Mouse (Mus musculus) limb, embryonic 12.5 days (tissue): ENCODE results near the gene Stambp. TPM values are rescaled to one million over a fixed set of nuclear protein-coding genes. Genes with fewer than 3 reads are reported as not detected.
A peak's percentile ranks its signal among the peaks of the same experiment; 100 is the strongest.

ENCODE experiments used
- ATAC-seq: fragments of 200-750 bp; cut with Nextera tagmentation; 2 replicates; pipeline ENCODE4 v1.8.0; 2017; ENCODE audit warnings: low read depth, moderate TSS enrichment; ENCODE audit not compliant: insufficient number of reproducible peaks, insufficient read depth, low FRiP score, low TSS enrichment
- H3K27ac ChIP-seq: fragments of 300-500 bp; sonication (generic); 2 replicates; pipeline ENCODE4 v1.5.1; 2016; ENCODE audit warnings: mild to moderate bottlenecking, moderate library complexity
- H3K27me3 ChIP-seq: fragments of 300-500 bp; sonication (generic); 2 replicates; pipeline ENCODE4 v1.6.1; 2016; ENCODE audit warnings: mild to moderate bottlenecking, moderate library complexity
- H3K36me3 ChIP-seq: fragments of 300-500 bp; sonication (generic); 2 replicates; pipeline ENCODE4 v1.6.1; 2016; ENCODE audit warnings: mild to moderate bottlenecking, moderate library complexity
- H3K4me1 ChIP-seq: fragments of 300-500 bp; sonication (generic); replicated peaks from 2 replicates; pipeline ENCODE4 v1.6.1; 2016
- H3K4me2 ChIP-seq: fragments of 300-500 bp; sonication (generic); 2 replicates; pipeline ENCODE4 v1.6.1; 2016; ENCODE audit warnings: mild to moderate bottlenecking, moderate library complexity
- H3K4me3 ChIP-seq: fragments of 300-500 bp; sonication (generic); replicated peaks from 2 replicates; pipeline ENCODE4 v1.5.1; 2016; ENCODE audit warnings: mild to moderate bottlenecking
- H3K9ac ChIP-seq: fragments of 300-500 bp; sonication (generic); replicated peaks from 2 replicates; pipeline ENCODE4 v1.6.1; 2016; ENCODE audit warnings: mild to moderate bottlenecking, moderate library complexity
- H3K9me3 ChIP-seq: fragments of 300-500 bp; sonication (generic); 2 replicates; pipeline ENCODE4 v1.6.1; 2016; ENCODE audit warnings: mild to moderate bottlenecking, moderate library complexity
- whole genome bisulfite sequencing: fragments of 180-500 bp; shearing (Covaris S2); methylation state at CpG from one replicate; pipeline ENCODE4 v1.1.7; 2016; 5-methylcytosine and 5-hydroxymethylcytosine counted together
- polyA plus RNA-seq: library from polyadenylated mRNA; unstranded; fragments of >200 nt; fragmentation: Nextera tagmentation; extraction: Ambion mirVana; gene quantifications from 2 replicates; pipeline ENCODE4 v1.2.1, GENCODE M21; 2016

The Stambp gene
- polyA plus RNA-seq, 1 experiment from 2014 or later: 19.2 TPM

DNA sequence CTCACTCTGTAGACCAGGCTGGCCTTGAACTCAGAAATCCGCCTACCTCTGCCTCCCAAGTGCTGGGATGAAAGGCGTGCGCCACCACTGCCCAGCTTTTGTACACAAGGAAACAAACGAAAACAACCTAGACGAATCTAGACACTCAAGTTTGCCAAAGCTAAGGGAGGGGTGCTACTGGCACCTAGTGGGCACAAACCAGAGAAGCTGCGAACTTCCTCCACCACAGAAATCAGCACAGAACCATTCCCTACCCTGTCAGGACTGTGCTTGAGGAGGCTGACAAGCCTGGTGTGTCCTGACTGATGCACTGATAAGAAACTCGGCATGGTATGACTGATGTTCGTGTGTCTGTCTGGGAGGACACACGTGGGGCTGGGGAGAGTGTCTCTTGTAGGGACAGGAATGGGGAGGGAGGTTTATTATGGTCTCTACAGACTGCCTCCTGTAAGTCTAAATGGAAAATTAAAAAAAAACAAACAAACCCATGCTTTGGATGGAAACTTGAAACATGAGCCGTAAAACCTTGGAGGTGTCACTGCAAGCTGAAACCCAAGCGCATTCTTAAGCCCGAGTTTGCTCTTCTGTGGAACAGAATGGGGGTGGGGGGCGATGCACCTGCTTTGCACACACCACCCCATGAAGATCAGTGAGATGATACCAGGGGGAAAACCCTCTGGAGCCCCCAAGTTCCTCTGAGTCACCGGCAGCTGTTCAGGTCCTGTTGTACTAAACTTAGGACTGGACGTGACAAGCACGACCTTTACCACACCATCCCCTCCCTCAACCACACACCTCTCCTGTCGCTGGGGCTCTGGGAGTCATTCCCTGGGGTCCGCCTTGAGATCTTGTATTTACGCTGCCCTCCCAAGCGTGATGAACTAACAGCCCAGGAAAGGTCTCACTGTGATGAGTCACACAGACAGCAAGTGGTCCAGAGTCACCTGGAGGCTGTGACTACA, 3.3 kb downstream of the Stambp start:
- no peak overlapping the region for H3K4me3 ChIP-seq
- no peak overlapping the region for H3K27ac ChIP-seq
- no peak for ATAC-seq
- H3K4me2 ChIP-seq: no peak overlapping the region
- WGBS: 73% methylated on average over 20 of the region's 20 CpGs
- no peaks in the 10 kb centered on the region for H3K27me3 ChIP-seq
- H3K36me3 ChIP-seq: peaks cover 30% of the 10 kb centered on the region
- H3K4me1 ChIP-seq: peaks cover 13% of the 10 kb centered on the region
- H3K9me3 ChIP-seq: no peaks in the 10 kb centered on the region
- H3K9ac ChIP-seq: no peak overlapping the region

DNA sequence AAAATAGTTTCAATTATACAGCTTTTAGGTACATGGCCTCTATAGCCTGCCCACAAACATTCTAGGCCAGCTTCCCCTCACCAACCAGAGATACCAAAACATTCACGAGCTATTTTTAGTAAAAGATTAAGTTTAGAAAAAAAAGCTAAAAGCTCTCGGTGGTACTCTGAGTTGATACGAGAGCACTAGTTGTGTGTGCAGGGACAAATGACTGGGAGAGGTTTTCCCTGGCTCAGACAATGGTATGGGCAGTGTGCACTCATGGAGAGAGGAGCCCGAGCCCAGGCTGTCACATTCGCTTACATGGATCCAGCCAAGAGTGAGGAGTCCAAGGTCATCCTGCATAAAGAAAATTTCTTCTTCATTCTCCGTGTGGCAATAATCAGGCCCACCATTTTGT, 16.6 kb downstream of the Stambp start:
- no peak overlapping the region for H3K4me3 ChIP-seq
- no peaks in the 10 kb centered on the region for H3K4me1 ChIP-seq
- ATAC-seq: no peak
- WGBS: 88% methylated on average over 6 of the region's 6 CpGs
- H3K27me3 ChIP-seq: no peaks in the 10 kb centered on the region
- no peak overlapping the region for H3K4me2 ChIP-seq
- H3K36me3 ChIP-seq: peaks cover 71% of the 10 kb centered on the region
- H3K27ac ChIP-seq: no peak overlapping the region
- no peak overlapping the region for H3K9ac ChIP-seq
- H3K9me3 ChIP-seq: no peaks in the 10 kb centered on the region

DNA sequence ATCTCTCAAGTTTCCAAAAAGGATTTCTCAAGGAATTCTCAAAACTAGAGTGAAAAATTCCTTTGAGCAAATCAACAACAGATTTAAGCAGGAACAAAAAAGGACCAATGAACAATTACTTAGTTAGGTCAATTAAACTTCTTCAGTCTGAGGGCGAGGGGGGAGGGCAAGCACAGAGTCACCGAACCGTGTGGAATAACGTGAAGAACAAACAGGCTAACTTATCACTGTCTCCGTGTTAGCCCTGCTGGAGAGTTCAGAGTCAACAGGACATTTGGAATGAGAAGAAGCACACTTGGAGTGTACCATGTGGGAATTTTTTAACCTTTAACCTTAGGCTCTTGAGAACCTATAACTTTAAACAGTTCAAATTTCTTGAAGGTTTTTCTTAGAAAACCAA, 24.2 kb downstream of the Stambp start:
- Histone ChIP-seq H3K27ac (no peak overlapping the region), H3K36me3 (peaks cover 44% of the 10 kb centered on the region), H3K9me3 (no peaks in the 10 kb centered on the region), H3K27me3 (no peaks in the 10 kb centered on the region), H3K4me3 (no peak overlapping the region), H3K4me1 (no peaks in the 10 kb centered on the region), H3K4me2 (no peak overlapping the region), H3K9ac (no peak overlapping the region)
- ATAC-seq: no peak
- 70% methylated on average over 5 of the region's 5 CpGs for WGBS

DNA sequence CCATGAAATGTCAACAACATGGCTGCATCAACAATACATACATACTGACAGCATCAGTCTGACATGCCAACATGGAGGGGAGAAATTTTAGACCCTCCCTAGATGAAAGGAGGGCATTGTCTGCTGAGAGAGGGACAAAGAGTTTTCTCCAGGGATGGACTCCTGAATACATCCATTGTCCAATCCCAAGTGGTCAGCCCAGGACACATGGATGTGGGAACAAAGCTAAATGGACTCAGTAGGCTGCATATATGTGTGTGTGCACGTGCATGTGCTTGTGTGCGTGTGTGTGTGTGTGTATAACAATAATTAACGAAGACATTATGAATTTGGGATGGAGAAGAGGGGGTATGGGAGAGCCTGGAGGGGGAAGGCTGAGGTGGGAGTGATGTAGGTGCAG, 26.8 kb downstream of the Stambp start:
- H3K27me3 ChIP-seq: no peaks in the 10 kb centered on the region
- WGBS: 82% methylated on average over 3 of the region's 3 CpGs
- H3K4me3 ChIP-seq: no peak overlapping the region
- no peaks in the 10 kb centered on the region for H3K4me1 ChIP-seq
- H3K4me2 ChIP-seq: no peak overlapping the region
- H3K9me3 ChIP-seq: no peaks in the 10 kb centered on the region
- no peak overlapping the region for H3K9ac ChIP-seq
- no peak for ATAC-seq
- no peak overlapping the region for H3K27ac ChIP-seq
- peaks cover 42% of the 10 kb centered on the region for H3K36me3 ChIP-seq

DNA sequence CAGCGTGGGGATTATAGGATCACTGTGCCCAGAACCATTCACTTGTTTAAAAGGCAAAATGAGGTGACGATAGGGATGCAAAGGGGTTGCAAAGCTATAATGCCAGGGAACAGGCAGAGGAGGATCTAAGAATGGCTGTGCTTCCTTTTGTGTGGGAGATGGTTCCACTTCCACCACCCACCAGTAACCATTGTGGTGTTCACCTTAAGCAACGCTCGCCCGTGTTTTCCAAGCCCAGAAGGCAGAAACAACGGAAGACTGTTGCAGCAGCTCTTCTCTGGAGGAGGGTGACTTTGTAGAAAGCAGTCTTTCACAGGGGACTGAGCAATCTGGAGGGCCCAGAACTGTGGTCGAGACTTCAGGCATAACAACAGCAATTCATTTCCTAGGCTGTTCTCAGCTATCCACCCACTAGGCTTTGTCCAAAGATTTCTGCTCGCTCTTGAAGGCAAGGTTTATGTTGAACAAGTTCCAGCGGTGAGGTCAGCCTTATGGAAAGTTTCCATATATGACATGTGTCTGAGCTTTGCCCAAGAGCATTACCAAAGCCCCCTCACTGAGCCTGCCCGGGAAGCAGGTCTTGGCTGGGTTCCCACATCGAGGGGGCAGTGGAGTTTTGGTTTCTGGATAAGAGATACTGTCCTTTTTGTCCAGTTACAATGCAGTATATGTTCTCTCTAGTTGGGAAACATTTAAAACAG, 30.6 kb downstream of the Stambp start:
- Histone ChIP-seq H3K4me2 (no peak overlapping the region), H3K36me3 (peaks cover 30% of the 10 kb centered on the region), H3K4me3 (no peak overlapping the region), H3K9me3 (no peaks in the 10 kb centered on the region), H3K27ac (0 out of 2 replicates have a peak overlapping the region, but pooled peaks have one; percentile 46), H3K27me3 (no peaks in the 10 kb centered on the region), H3K4me1 (no peaks in the 10 kb centered on the region; the same call in 1 of the 2 replicates), H3K9ac (no peak overlapping the region)
- ATAC-seq: no peak
- 79% methylated on average over 11 of the region's 11 CpGs for WGBS

DNA sequence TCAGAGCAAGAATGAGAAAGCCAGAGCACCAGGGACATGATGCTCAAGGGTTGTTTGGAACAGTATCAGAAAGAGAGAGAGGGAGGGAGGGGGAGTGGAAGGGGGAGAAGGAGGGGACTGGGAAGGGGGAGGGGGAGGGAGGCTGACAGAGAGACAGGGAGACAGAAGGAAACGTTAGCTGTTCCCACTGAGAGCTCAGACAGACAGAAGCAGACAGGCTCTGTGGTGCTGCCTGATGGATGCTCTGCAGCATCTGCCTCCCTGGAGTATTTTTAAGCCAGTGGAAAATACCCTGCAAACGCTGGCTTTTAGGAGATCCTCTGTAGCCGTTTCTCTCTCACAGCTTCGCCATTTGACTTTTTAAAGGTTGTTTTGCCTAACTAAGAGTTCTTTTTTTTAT, 32.5 kb downstream of the Stambp start:
- Histone ChIP-seq H3K36me3 (peaks cover 11% of the 10 kb centered on the region), H3K4me1 (peaks cover 6% of the 10 kb centered on the region; the same call in 1 of the 2 replicates), H3K27me3 (no peaks in the 10 kb centered on the region), H3K9me3 (no peaks in the 10 kb centered on the region), H3K9ac (no peak overlapping the region), H3K4me3 (no peak overlapping the region), H3K4me2 (no peak overlapping the region), H3K27ac (0 out of 2 replicates have a peak overlapping the region, but pooled peaks have one; percentile 2)
- WGBS: 44% methylated on average over 4 of the region's 4 CpGs
- ATAC-seq: no peak

DNA sequence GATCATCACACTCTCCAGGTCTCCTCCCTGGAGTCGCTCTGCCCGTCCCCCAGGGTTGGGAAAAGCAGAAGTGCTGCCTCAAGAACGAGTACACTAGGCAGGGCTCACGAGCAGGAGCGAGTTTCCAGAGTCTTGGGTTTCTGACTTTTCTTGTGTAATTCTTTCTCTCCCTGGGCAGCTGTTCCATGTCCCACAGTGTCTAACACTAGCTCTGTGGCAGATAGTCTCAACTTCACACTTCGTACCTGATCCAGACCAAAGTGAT, 35.8 kb downstream of the Stambp start:
- Histone ChIP-seq H3K27ac (0 out of 2 replicates have a peak overlapping the region, but pooled peaks have one; percentile 41), H3K27me3 (no peaks in the 10 kb centered on the region), H3K4me1 (peaks cover 6% of the 10 kb centered on the region; the same call in 1 of the 2 replicates), H3K9me3 (no peaks in the 10 kb centered on the region), H3K4me3 (no peak overlapping the region), H3K9ac (no peak overlapping the region), H3K4me2 (no peak overlapping the region), H3K36me3 (no peaks in the 10 kb centered on the region)
- 42% methylated on average over 6 of the region's 6 CpGs for WGBS
- ATAC-seq: no peak

DNA sequence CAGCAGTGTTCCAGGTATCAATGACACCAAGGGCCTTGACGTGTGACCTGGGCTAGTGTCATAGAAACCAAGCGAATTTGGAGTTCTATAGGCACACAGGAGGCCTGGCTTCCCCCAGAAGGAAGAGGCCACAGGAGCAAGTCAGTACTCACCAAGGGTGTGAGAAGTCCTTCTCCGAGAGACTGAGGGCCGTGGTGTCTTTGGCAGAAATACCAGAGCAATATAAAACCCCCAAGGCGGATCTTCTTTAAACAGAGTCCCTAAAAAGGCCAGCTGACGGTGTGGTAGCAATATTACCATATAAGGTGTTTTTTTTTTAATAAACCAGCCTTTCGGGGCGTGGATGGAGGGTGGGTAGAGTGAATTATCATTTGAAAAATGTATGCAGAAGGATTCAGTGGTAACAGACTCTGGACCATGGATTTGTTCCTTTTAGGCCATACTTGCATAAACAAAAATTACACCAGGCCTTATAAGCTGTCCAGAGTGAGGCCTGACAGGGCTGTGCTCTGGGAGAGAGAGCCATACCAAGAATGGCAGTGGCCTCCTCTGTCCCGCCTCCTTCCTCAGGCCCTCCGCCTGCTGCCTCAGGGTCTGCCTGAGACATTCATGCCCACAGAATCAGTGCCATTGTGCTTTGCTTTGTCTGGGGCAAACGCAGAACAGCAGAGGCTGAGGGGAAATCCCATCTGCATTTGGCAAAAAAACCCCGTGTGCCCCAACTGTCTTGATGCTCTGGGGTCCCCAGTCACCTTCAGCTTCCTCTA, 36.3 kb downstream of the Stambp start, which contains the start of gene Actg2:
Gene Actg2 (minus strand): TSS at position 238 of the 767 bp plus-strand sequence.
- H3K36me3 ChIP-seq: no peaks in the 10 kb centered on the region
- ATAC-seq: no peak
- 68% methylated on average over 12 of the region's 12 CpGs for WGBS
- no peak within 1 kb of the TSS for H3K4me2 ChIP-seq
- no peak within 1 kb of the TSS for H3K4me3 ChIP-seq
- no peaks in the 10 kb centered on the region for H3K27me3 ChIP-seq
- peaks cover 6% of the 10 kb centered on the region; the same call in 1 of the 2 replicates for H3K4me1 ChIP-seq
- H3K9ac ChIP-seq: no peak within 1 kb of the TSS
- no peaks in the 10 kb centered on the region for H3K9me3 ChIP-seq
- 0 out of 2 replicates have a peak within 1 kb of the TSS, but pooled peaks have one; percentile 41 for H3K27ac ChIP-seq

DNA sequence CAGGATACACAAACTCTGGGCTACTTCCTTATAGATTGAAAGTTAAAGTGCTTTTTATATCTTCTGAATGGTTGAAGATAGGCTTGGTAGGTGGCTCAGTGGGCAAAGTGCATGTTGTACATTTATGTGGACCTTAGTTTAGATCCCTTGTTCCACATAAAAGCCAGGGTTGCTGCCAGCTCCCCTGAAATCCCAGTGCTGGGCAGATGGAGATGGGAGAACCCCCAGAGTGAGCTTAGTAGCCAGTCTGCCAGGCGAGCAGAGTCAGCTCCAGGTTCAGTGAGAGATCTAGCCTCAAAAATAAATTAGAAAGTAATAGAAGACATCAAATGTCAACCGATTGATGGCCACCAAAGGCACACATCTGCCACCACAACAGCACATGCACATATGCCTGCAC, 39.9 kb downstream of the Stambp start:
- Histone ChIP-seq H3K4me1 (0 out of 2 replicates have a peak, but pooled peaks cover 6% of the 10 kb centered on the region), H3K9ac (no peak overlapping the region), H3K4me2 (no peak overlapping the region), H3K27ac (no peak overlapping the region), H3K9me3 (no peaks in the 10 kb centered on the region), H3K4me3 (no peak overlapping the region), H3K36me3 (no peaks in the 10 kb centered on the region), H3K27me3 (no peaks in the 10 kb centered on the region)
- no peak for ATAC-seq
- 74% methylated on average over 2 of the region's 2 CpGs for WGBS

DNA sequence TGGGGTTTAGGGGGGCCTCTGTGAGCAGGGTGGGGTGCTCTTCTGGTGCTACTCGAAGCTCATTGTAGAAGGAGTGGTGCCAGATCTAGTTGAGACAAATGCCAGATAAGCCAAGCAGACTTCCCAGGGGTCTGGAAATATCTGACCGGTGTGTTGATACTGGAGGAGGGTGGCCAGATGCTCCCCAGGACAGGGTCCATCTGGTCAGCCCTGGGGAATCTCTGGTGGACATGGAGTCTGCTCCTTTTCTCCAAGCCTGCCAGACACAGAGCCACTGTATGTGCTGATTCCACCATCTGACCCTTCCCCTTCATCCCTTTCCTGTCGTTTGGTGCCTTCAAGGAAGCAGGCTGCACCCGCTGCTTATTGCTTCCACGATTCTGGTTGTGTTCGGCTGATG, 49.3 kb downstream of the Stambp start:
- H3K27me3 ChIP-seq: no peaks in the 10 kb centered on the region
- ATAC-seq: no peak
- 44% methylated on average over 6 of the region's 6 CpGs for WGBS
- H3K4me1 ChIP-seq: no peaks in the 10 kb centered on the region
- no peak overlapping the region for H3K4me2 ChIP-seq
- H3K4me3 ChIP-seq: no peak overlapping the region
- no peaks in the 10 kb centered on the region for H3K36me3 ChIP-seq
- H3K9me3 ChIP-seq: no peaks in the 10 kb centered on the region
- no peak overlapping the region for H3K27ac ChIP-seq
- no peak overlapping the region for H3K9ac ChIP-seq

DNA sequence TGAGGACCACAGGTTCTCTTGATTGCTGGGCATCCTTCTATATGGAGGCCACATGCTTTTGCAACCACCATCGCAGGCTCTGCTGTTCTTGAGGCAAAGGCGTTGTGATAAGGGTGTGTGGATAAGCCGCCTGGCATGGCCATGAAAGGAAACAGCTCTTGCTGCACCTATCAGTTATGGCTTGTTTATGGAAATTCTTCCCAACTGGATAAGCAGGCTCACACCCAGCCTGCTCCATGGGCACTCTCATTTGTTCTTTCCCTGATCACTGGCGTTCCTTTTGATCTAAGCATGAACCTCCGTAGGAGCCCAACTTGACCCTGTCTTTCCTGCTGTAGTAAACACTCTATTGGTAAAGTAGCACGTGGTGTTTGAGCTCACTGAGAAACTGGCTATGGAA, 50.7 kb downstream of the Stambp start:
- Histone ChIP-seq H3K4me2 (no peak overlapping the region), H3K9ac (no peak overlapping the region), H3K9me3 (no peaks in the 10 kb centered on the region), H3K4me1 (no peaks in the 10 kb centered on the region), H3K36me3 (no peaks in the 10 kb centered on the region), H3K27ac (no peak overlapping the region), H3K4me3 (no peak overlapping the region), H3K27me3 (no peaks in the 10 kb centered on the region)
- no peak for ATAC-seq
- WGBS: 71% methylated on average over 6 of the region's 6 CpGs
